Mouse (Mus musculus) heart, adult 2 months (tissue): ENCODE data around the gene Ror2. TPM values are rescaled to one million over a fixed set of nuclear protein-coding genes. Genes with fewer than 3 reads are reported as not detected.
A peak's percentile ranks its signal among the peaks of the same experiment; 100 is the strongest.

ENCODE experiments used
- DNase-seq, 2 experiments: peaks; one replicate each; pipeline ENCODE4 v3.0.0; 2021
- H3K27ac ChIP-seq: fragments of 200-600 bp; 2 replicates; pipeline ENCODE4 v1.8.1; 2022
- H3K27me3 ChIP-seq: fragments of 200-500 bp; 2 replicates; pipeline ENCODE4 v1.6.1; 2012; ENCODE audit warnings: mild to moderate bottlenecking, low read length, inconsistent platforms, mixed read lengths; ENCODE audit not compliant: control insufficient read depth, insufficient read depth
- H3K36me3 ChIP-seq: fragments of 200-500 bp; 2 replicates; pipeline ENCODE4 v1.6.1; 2012; ENCODE audit warnings: low read length, inconsistent platforms; ENCODE audit not compliant: control insufficient read depth, insufficient read depth
- H3K4me1 ChIP-seq: fragments of 200-500 bp; 2 replicates; pipeline ENCODE4 v1.6.1; 2011; ENCODE audit warnings: low read length; ENCODE audit not compliant: control insufficient read depth, insufficient read depth
- H3K4me3 ChIP-seq: fragments of 200-600 bp; 2 replicates; pipeline ENCODE4 v1.8.1; 2022
- H3K79me2 ChIP-seq: fragments of 200-500 bp; replicated peaks from 2 replicates; pipeline ENCODE4 v1.6.1; 2012; ENCODE audit warnings: mild to moderate bottlenecking, inconsistent platforms, low read length, moderate library complexity, mixed read lengths; ENCODE audit not compliant: control insufficient read depth, insufficient read depth
- H3K9ac ChIP-seq: fragments of 200-500 bp; 2 replicates; pipeline ENCODE4 v1.6.1; 2012; ENCODE audit warnings: low read depth, mild to moderate bottlenecking, control low read depth, inconsistent platforms, low read length, mixed read lengths
- CTCF ChIP-seq: fragments of 200-600 bp; IDR thresholded peaks from 2 replicates; pipeline ENCODE4 v1.8.1; 2022; ENCODE audit warnings: antibody characterized with exemption, mild to moderate bottlenecking, moderate library complexity
- EP300 ChIP-seq: fragments of 200-500 bp; IDR thresholded peaks from 2 replicates; pipeline ENCODE4 v1.6.1; 2011; ENCODE audit warnings: low read depth, low read length, control low read depth; ENCODE audit not compliant: insufficient read depth
- POLR2A ChIP-seq: fragments of 200-500 bp; IDR thresholded peaks from 2 replicates; pipeline ENCODE4 v1.6.1; 2011; ENCODE audit warnings: mild to moderate bottlenecking, low read depth, low read length, control low read depth; ENCODE audit not compliant: insufficient read depth
- WGBS: fragments of 180-500 bp; shearing (Covaris S2); methylation state at CpG from one replicate; pipeline ENCODE4 v1.1.7; 2018; 5-methylcytosine and 5-hydroxymethylcytosine counted together
- intact Hi-C: fragments of 180-260 bp; cut with DNase I; formaldehyde crosslinking; loops from one replicate; pipeline ENCODE4 v1.15.1; 2025
- polyA plus RNA-seq: library from polyadenylated mRNA; depleted of rRNA; stranded (reverse); fragments of >200 nt; gene quantifications from 2 replicates; pipeline ENCODE4 v1.2.3, GENCODE M21; 2012; rRNA removed
- total RNA-seq, 2 experiments: library from RNA; stranded (reverse); gene quantifications; 2 replicates each; pipeline ENCODE4 v1.2.3; 2021

Ror2 gene
- total and polyA plus RNA-seq, 3 experiments = 1.1 to 1.9 (median 1.5) TPM

- H3K79me2 ChIP-seq = no peaks in the 10 kb centered on the region
- TF ChIP-seq EP300 = no peak
- no peak overlapping the region for H3K4me3 ChIP-seq
- peak; percentile 23 to 26 for DNase-seq
- H3K9ac ChIP-seq = no peak overlapping the region
- no peaks in the 10 kb centered on the region for H3K27me3 ChIP-seq
- intact Hi-C loops = loop anchor here (2.0 kb wide), 1 partner anchor 60 kb away; no protein-coding TSS in a partner anchor
- 66% methylated on average over 22 of the region's 22 CpGs for WGBS
- H3K4me1 ChIP-seq = no peaks in the 10 kb centered on the region; the same call in 1 of the 2 replicates
- H3K36me3 ChIP-seq = no peaks in the 10 kb centered on the region
- H3K27ac ChIP-seq = peak overlapping the region; percentile 84
Observed at GRCm38 (mm10) chr13:53069076-53069690, 216.7 kb downstream of the Ror2 start.

GRCm38 (mm10) chr13:53068461-53068860, 217.5 kb downstream of the Ror2 start:
- no peaks in the 10 kb centered on the region for H3K36me3 ChIP-seq
- H3K4me1 ChIP-seq = no peaks in the 10 kb centered on the region; the same call in 1 of the 2 replicates
- no peak overlapping the region for H3K9ac ChIP-seq
- H3K27me3 ChIP-seq = no peaks in the 10 kb centered on the region
- intact Hi-C loops = loop anchor here (2.0 kb wide), 1 partner anchor 60 kb away; no protein-coding TSS in a partner anchor
- no peaks in the 10 kb centered on the region for H3K79me2 ChIP-seq
- peak overlapping the region; percentile 84 for H3K27ac ChIP-seq
- DNase-seq = no peak
- no peak overlapping the region for H3K4me3 ChIP-seq
- WGBS = 80% methylated on average over 8 of the region's 8 CpGs
- TF ChIP-seq CTCF = no peak
- no peak for TF ChIP-seq EP300
- no peak for TF ChIP-seq POLR2A

- Histone ChIP-seq H3K9ac (no peak overlapping the region), H3K27me3 (no peaks in the 10 kb centered on the region), H3K4me3 (no peak overlapping the region), H3K27ac (peak overlapping the region; percentile 84), H3K4me1 (no peaks in the 10 kb centered on the region; the same call in 1 of the 2 replicates), H3K36me3 (no peaks in the 10 kb centered on the region), H3K79me2 (no peaks in the 10 kb centered on the region)
- 31% methylated on average over 11 of the region's 11 CpGs for WGBS
- TF ChIP-seq EP300 (peak; percentile 69), CTCF (no peak)
- intact Hi-C loops = loop anchor here (2.0 kb wide), 1 partner anchor 59 kb away; no protein-coding TSS in a partner anchor
- peak; percentile 74 to 85 for DNase-seq
Observed at GRCm38 (mm10) chr13:53067949-53068348, 218.0 kb downstream of the Ror2 start.

DNA sequence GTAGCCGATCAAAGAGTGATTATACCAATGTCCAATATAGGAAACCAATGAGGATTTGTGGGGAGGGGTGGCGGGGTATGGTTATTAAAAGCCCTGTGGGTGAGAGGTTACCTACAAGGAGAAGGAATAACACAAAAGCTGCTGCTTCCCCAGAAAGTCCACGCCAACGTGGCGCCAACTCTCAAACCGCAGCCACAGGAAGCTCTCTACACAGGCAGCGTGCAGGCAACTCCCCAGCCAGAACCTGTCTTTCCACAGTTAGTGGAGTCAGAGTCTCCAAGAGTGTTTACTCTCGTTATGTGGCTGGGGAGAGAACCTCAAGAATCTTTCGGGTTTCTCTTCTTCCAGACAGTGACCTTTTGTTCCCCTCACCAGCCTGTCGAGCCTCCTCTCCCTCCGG, 220.8 kb downstream of the Ror2 start:
- H3K27ac ChIP-seq = no peak overlapping the region
- no peaks in the 10 kb centered on the region for H3K27me3 ChIP-seq
- intact Hi-C loops = no loop called here
- no peak for DNase-seq
- no peak overlapping the region for H3K9ac ChIP-seq
- no peak for TF ChIP-seq POLR2A
- TF ChIP-seq CTCF = no peak
- no peak for TF ChIP-seq EP300
- no peaks in the 10 kb centered on the region for H3K79me2 ChIP-seq
- no peaks in the 10 kb centered on the region for H3K36me3 ChIP-seq
- H3K4me3 ChIP-seq = no peak overlapping the region
- no peaks in the 10 kb centered on the region; the same call in 1 of the 2 replicates for H3K4me1 ChIP-seq
- whole genome bisulfite sequencing = 88% methylated on average over 11 of the region's 11 CpGs

- peak in 1 of 2 experiments; percentile 17 for DNase-seq
- no peaks in the 10 kb centered on the region for H3K36me3 ChIP-seq
- intact Hi-C loops = no loop called here
- H3K4me1 ChIP-seq = no peaks in the 10 kb centered on the region; the same call in 1 of the 2 replicates
- H3K27ac ChIP-seq = no peak overlapping the region
- no peaks in the 10 kb centered on the region for H3K27me3 ChIP-seq
- 77% methylated on average over 1 of the region's 1 CpGs for WGBS
- TF ChIP-seq CTCF (no peak), POLR2A (no peak), EP300 (no peak)
- H3K9ac ChIP-seq = no peak overlapping the region
- H3K79me2 ChIP-seq = no peaks in the 10 kb centered on the region
- no peak overlapping the region for H3K4me3 ChIP-seq
Observed at GRCm38 (mm10) chr13:53064681-53065080, 221.2 kb downstream of the Ror2 start.

Other genes with a start within 250 kb of the Ror2 start
- 10 to 100 TPM; 13.9 to 14.3 TPM for gene Sptlc1, start 91.3 kb upstream of the Ror2 start, total RNA-seq
- 8.2 and 14.7 TPM in 2 replicates for gene Sptlc1, start 91.3 kb upstream of the Ror2 start, polyA plus RNA-seq
- under 1 TPM; 0.30 to 0.94 TPM for gene Msx2, start 186.9 kb upstream of the Ror2 start, total RNA-seq
- gene Msx2, start 186.9 kb upstream of the Ror2 start, polyA plus RNA-seq = 0.23 and 0.31 TPM in 2 replicates